Mouse (Mus musculus) liver, postnatal 0 days (tissue): Measurements from ENCODE around the gene Nf1.

Experiments used
- CTCF ChIP-seq: sonication (generic); IDR thresholded peaks from 2 replicates; pipeline ENCODE4 v1.5.1; 2016; ENCODE audit warnings: antibody characterized with exemption, low read depth
- EP300 ChIP-seq: IDR thresholded peaks from 2 replicates; pipeline ENCODE4 v1.6.1; 2016; ENCODE audit warnings: antibody characterized with exemption, low read depth, mild to moderate bottlenecking

GRCm38 (mm10) chr11:79494976-79495800, 155.7 kb downstream of the Nf1 start:
- TF ChIP-seq CTCF (no peak), EP300 (no peak)
